Mouse (Mus musculus): ENCODE results near the gene Rtn4r. TPM values are rescaled to one million over a fixed set of nuclear protein-coding genes. Genes with fewer than 3 reads are reported as not detected.
A peak's percentile ranks its signal among the peaks of the same experiment; 100 is the strongest.

Gene Rtn4r
- polyA plus RNA-seq, 2 experiments = 7.6 to 17.3 TPM

DNA sequence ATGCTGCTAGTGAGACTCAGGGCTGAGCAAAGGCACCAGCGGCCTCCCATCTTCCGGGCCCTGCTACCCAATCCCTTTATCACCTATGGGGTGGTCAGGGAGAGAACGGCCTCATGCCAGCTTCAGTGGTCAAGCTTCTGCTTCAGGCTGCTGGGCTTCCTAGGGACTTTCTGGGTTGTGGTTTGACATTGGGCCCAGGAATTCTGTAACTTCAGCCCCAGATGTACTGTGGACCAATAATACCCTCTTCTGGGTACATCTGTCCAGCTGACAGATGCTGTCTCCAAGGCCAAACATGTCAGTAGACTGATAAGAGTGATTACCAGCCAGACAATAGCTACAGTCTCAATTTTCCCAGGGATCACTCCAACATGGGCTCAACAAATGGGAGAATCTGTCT is 42.3 kb downstream of the Rtn4r start:
- Histone ChIP-seq H3K27ac (replicated peaks; ENCODE audit: low read depth, low read length) (no peak overlapping the region), H3K4me3 (replicated peaks; ENCODE audit: low read length) (no peak overlapping the region), H3K36me3 (ENCODE audit: control insufficient read depth, insufficient read depth, low read length) (no peaks in the 10 kb centered on the region), H3K4me2 (replicated peaks; ENCODE audit: low read depth, low read length, severe bottlenecking) (no peak overlapping the region), H3K4me1 (ENCODE audit: control insufficient read depth, insufficient read depth, low read length) (peaks cover 6% of the 10 kb centered on the region; the same call in 1 of the 2 replicates), H3K9me3 (ENCODE audit: control insufficient read depth, low read length) (no peaks in the 10 kb centered on the region), H3K27me3 (ENCODE audit: control insufficient read depth, insufficient read depth, low read length) (no peaks in the 10 kb centered on the region), H3K9ac (ENCODE audit: low read depth, low read length, severe bottlenecking) (no peak overlapping the region)
- WGBS = 79% methylated on average over 3 of the region's 3 CpGs
- no peak for TF ChIP-seq POLR2A (IDR thresholded peaks at IDR 0.05; ENCODE audit: borderline replicate concordance, extremely low read depth, insufficient read depth, insufficient read length)
- ATAC-seq (ENCODE audit: low FRiP score, low read depth) (no peak), DNase-seq (ENCODE audit: low spot score) (no peak)

DNA sequence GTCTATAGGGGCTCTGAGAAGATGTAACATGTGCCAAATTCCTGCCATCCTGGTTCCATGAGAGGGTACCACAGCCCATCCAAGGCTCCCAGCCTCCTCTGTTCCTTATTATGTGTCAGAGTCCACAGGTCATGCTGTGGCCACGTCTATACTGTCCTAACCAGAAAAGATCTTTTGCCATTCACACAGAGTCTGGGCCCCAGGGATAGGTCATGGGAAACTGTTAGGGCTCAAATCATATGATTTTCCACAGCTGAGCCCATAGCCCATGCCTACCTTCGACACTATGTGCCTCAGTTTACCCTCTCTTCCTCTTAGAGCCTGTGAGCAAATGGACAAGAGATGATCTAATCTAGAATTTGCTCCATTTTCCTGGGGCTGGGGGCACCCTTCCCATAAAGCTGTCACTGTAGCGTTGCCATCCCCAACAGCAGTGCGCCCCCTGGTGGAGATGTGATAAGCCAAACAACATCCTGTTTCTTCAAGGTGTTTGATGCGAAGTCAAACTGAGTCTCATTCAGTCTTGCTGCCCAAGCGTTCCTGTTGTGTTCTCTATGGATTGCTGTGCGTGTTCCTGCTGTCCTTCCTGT is 44.9 kb downstream of the Rtn4r start:
- 9% methylated on average over 7 of the region's 7 CpGs for WGBS

GRCm38 (mm10) chr16:18173231-18173630 is 45.8 kb downstream of the Rtn4r start:
- 84% methylated on average over 9 of the region's 9 CpGs for WGBS
- Histone ChIP-seq H3K27ac (replicated peaks; ENCODE audit: low read depth, low read length) (no peak overlapping the region), H3K4me1 (ENCODE audit: control insufficient read depth, insufficient read depth, low read length) (peaks cover 9% of the 10 kb centered on the region), H3K4me3 (replicated peaks; ENCODE audit: low read length) (no peak overlapping the region), H3K36me3 (ENCODE audit: control insufficient read depth, insufficient read depth, low read length) (no peaks in the 10 kb centered on the region), H3K9me3 (ENCODE audit: control insufficient read depth, low read length) (no peaks in the 10 kb centered on the region), H3K9ac (ENCODE audit: low read depth, low read length, severe bottlenecking) (no peak overlapping the region), H3K27me3 (ENCODE audit: control insufficient read depth, insufficient read depth, low read length) (no peaks in the 10 kb centered on the region), H3K4me2 (replicated peaks; ENCODE audit: low read depth, low read length, severe bottlenecking) (no peak overlapping the region)
- no peak for TF ChIP-seq POLR2A (IDR thresholded peaks at IDR 0.05; ENCODE audit: borderline replicate concordance, extremely low read depth, insufficient read depth, insufficient read length)
- DNase-seq (ENCODE audit: low spot score) = no peak
- ATAC-seq (ENCODE audit: low FRiP score, low read depth) = no peak

More for the DNA sequence above, 44.9 kb downstream of the Rtn4r start:
- ATAC-seq (ENCODE audit: low FRiP score, low read depth) (peak; percentile 42; the same call in 1 of the 2 replicates), DNase-seq (ENCODE audit: low spot score) (peak; percentile 79)
- peaks cover 12% of the 10 kb centered on the region for H3K4me1 ChIP-seq (ENCODE audit: control insufficient read depth, insufficient read depth, low read length)
- no peaks in the 10 kb centered on the region for H3K27me3 ChIP-seq (ENCODE audit: control insufficient read depth, insufficient read depth, low read length)
- no peak overlapping the region for H3K9ac ChIP-seq (ENCODE audit: low read depth, low read length, severe bottlenecking)
- H3K9me3 ChIP-seq (ENCODE audit: control insufficient read depth, low read length) = no peaks in the 10 kb centered on the region
- no peak overlapping the region for H3K27ac ChIP-seq (replicated peaks; ENCODE audit: low read depth, low read length)
- H3K4me2 ChIP-seq (replicated peaks; ENCODE audit: low read depth, low read length, severe bottlenecking) = no peak overlapping the region
- no peak overlapping the region for H3K4me3 ChIP-seq (replicated peaks; ENCODE audit: low read length)
- no peaks in the 10 kb centered on the region for H3K36me3 ChIP-seq (ENCODE audit: control insufficient read depth, insufficient read depth, low read length)
- TF ChIP-seq POLR2A (IDR thresholded peaks at IDR 0.05; ENCODE audit: borderline replicate concordance, extremely low read depth, insufficient read depth, insufficient read length) = no peak

DNA sequence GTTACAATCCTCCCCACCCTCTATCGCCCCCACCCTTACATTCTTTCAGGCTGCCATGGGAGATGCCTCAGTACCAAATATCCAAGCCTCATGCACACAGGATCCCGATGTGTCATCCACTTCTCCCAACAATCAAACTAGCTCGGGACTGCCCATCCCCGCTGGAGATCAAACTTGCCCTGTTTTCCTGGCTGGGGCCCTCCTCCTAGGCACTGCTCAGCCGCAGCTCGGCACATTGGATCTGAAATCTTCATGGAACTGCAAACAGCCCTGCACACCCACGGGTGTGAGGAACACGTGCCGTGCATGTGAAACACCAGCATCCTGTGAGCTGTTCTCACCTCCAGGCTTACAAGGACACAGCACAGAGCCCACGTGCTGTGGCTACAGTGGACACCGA is 46.3 kb downstream of the Rtn4r start:
- TF ChIP-seq POLR2A (IDR thresholded peaks at IDR 0.05; ENCODE audit: borderline replicate concordance, extremely low read depth, insufficient read depth, insufficient read length) = no peak
- Histone ChIP-seq H3K36me3 (ENCODE audit: control insufficient read depth, insufficient read depth, low read length) (no peaks in the 10 kb centered on the region), H3K9ac (ENCODE audit: low read depth, low read length, severe bottlenecking) (no peak overlapping the region), H3K9me3 (ENCODE audit: control insufficient read depth, low read length) (no peaks in the 10 kb centered on the region), H3K4me2 (replicated peaks; ENCODE audit: low read depth, low read length, severe bottlenecking) (no peak overlapping the region), H3K4me3 (replicated peaks; ENCODE audit: low read length) (no peak overlapping the region), H3K27ac (replicated peaks; ENCODE audit: low read depth, low read length) (no peak overlapping the region), H3K4me1 (ENCODE audit: control insufficient read depth, insufficient read depth, low read length) (peaks cover 9% of the 10 kb centered on the region), H3K27me3 (ENCODE audit: control insufficient read depth, insufficient read depth, low read length) (no peaks in the 10 kb centered on the region)
- WGBS = 76% methylated on average over 11 of the region's 11 CpGs
- no peak for ATAC-seq (ENCODE audit: low FRiP score, low read depth)
- no peak for DNase-seq (ENCODE audit: low spot score)

DNA sequence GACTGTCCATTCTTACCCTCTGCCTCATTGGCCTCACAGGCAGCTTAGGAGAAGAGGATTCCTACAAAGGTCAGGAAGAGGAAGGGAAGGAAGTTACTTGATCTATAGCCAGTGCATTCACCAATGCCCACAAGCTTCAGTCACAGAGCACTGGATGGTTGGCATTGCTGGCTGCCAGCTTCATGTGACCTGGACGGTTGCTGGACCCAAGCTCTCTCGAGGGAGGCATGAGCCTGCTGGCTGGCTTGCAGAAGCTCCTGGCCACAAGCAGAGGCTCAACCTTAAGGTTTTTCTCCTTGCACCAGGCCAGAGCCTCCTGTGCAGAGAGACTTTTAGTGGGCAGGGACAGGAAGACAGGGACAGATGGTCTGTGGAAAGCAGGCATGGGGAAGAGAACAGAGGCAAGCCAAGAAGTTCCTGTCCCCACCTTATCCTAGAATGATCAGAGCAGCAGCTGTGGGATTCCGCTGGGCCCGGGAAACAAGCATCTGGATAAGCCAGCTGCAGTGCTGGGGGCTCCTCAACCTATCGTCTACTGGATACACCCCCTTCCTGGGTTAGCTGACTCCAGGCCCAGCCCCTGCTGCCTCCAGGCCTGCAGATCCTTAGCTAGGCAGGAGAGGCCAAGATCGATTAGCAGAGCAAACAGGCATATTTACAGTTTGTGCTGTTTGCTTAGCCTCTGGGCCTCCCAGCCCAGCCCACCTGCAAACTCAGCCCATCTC is 48.5 kb downstream of the Rtn4r start:
- Histone ChIP-seq H3K36me3 (ENCODE audit: control insufficient read depth, insufficient read depth, low read length) (no peaks in the 10 kb centered on the region), H3K27ac (replicated peaks; ENCODE audit: low read depth, low read length) (0 out of 2 replicates have a peak overlapping the region, but pooled peaks have one; percentile 19), H3K9ac (ENCODE audit: low read depth, low read length, severe bottlenecking) (0 out of 2 replicates have a peak overlapping the region, but pooled peaks have one; percentile 16), H3K4me1 (ENCODE audit: control insufficient read depth, insufficient read depth, low read length) (peaks cover 11% of the 10 kb centered on the region), H3K9me3 (ENCODE audit: control insufficient read depth, low read length) (no peaks in the 10 kb centered on the region), H3K4me2 (replicated peaks; ENCODE audit: low read depth, low read length, severe bottlenecking) (no peak overlapping the region), H3K4me3 (replicated peaks; ENCODE audit: low read length) (no peak overlapping the region), H3K27me3 (ENCODE audit: control insufficient read depth, insufficient read depth, low read length) (no peaks in the 10 kb centered on the region)
- DNase-seq (ENCODE audit: low spot score) (peak; percentile 52), ATAC-seq (ENCODE audit: low FRiP score, low read depth) (peak; percentile 69; the same call in 1 of the 2 replicates)
- TF ChIP-seq POLR2A (IDR thresholded peaks at IDR 0.05; ENCODE audit: borderline replicate concordance, extremely low read depth, insufficient read depth, insufficient read length) = no peak
- WGBS = 22% methylated on average over 6 of the region's 6 CpGs

All from limb, embryonic 14.5 days (tissue).